Mouse (Mus musculus): ENCODE measurements around the gene Atrnl1. TPM values are rescaled to one million over a fixed set of nuclear protein-coding genes. Genes with fewer than 3 reads are reported as not detected.

Gene Atrnl1
- total RNA-seq, 1 experiment, result 6.7 TPM

DNA sequence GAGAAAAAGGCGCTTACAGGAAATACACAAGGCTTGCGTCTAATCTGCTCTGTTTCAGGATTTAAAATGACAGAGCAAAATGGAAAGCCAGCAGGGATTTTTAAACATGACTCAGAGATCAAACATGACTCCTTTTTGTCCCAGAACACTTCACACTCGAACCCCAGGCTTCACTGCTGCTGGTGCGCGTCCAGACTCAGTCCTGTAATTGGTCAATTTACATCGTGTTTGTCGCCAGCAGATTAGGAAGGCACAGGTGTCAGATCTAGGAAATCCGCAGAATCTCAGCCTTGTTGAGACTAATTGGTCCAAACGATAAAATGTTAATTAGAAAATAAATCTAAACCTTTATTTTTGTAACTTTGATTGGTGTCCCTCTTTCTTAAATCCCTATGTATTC lies 448.9 kb downstream of the Atrnl1 start:
- Histone ChIP-seq H3K36me3 (ENCODE audit: control insufficient read depth, insufficient read depth, low read length, poor library complexity, severe bottlenecking) (no peaks in the 10 kb centered on the region), H3K9me3 (ENCODE audit: control insufficient read depth, insufficient read depth, low read depth, low read length) (no peaks in the 10 kb centered on the region), H3K27ac (ENCODE audit: insufficient read depth, low read depth, low read length, poor library complexity, severe bottlenecking) (no peak overlapping the region), H3K4me3 (ENCODE audit: insufficient read depth in 1 of 2, low read depth in 1 of 2, low read length in 2 of 2, poor library complexity in 1 of 2, severe bottlenecking in 1 of 2) (no peak overlapping the region), H3K9ac (ENCODE audit: insufficient read depth, low read depth, low read length, poor library complexity, severe bottlenecking) (no peak overlapping the region), H3K4me1 (ENCODE audit: control insufficient read depth in 2 of 2, insufficient read depth in 2 of 2, low read length in 2 of 2, poor library complexity in 1 of 2) (peaks cover 7 to 9% of the 10 kb centered on the region in 2 experiments)
- in situ Hi-C loops (cut with MboI; ENCODE audit: low sequenced_read_pairs in 2 of 2, unreplicated experiment in 2 of 2), result no loop called here
- TF ChIP-seq HCFC1 (IDR thresholded peaks at IDR 0.05; ENCODE audit: borderline replicate concordance, insufficient read depth, low read length) (no peak), CHD2 (IDR thresholded peaks at IDR 0.05; ENCODE audit: low read depth, low read length) (no peak), ZC3H11A (IDR thresholded peaks at IDR 0.05; ENCODE audit: borderline replicate concordance, low read depth, low read length) (no peak), ZNF384 (IDR thresholded peaks at IDR 0.05; ENCODE audit: low read depth, low read length) (no peak), MAFK (IDR thresholded peaks at IDR 0.05; ENCODE audit: insufficient read depth, low read depth, low read length) (no peak)
- DNase-seq (ENCODE audit: low read depth, low spot score), result no peak

DNA sequence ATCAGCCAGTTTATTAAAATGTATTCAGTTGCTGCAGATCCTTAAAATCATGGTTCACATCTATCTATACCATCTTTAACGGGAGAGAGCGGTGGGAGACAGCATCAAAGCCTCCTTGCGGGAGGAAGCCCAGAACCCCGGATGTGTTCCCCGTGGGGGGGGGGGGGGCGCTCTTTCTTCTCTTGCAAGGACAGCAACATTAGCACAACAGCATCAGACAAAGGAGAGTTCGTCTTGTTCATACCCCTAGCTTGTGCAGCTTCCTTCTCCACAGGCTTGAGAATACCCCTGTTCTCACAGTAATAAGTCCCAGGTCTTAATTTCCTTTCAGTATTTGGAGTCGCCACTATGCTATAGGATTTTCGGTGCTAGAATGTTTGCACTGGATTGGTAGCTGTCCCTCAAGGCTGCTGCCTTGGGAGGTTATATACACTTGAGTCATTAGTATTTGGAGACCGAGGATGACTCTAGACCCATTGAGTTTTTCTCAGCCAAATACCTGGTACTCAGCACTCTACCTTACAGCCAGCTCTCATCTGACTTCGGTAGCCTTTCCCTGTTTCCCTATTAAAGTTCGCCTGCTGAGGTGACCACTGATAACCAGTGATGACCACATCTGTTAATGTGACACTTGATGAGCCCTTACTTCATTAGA lies 449.5 kb downstream of the Atrnl1 start:
- TF ChIP-seq CHD2 (IDR thresholded peaks at IDR 0.05; ENCODE audit: low read depth, low read length), result no peak
- no peak for TF ChIP-seq MAFK (IDR thresholded peaks at IDR 0.05; ENCODE audit: insufficient read depth, low read depth, low read length)
- TF ChIP-seq HCFC1 (IDR thresholded peaks at IDR 0.05; ENCODE audit: borderline replicate concordance, insufficient read depth, low read length), result no peak
- TF ChIP-seq ZNF384 (IDR thresholded peaks at IDR 0.05; ENCODE audit: low read depth, low read length), result no peak
- TF ChIP-seq ZC3H11A (IDR thresholded peaks at IDR 0.05; ENCODE audit: borderline replicate concordance, low read depth, low read length), result no peak
- DNase-seq (ENCODE audit: low read depth, low spot score), result no peak
- in situ Hi-C loops (cut with MboI; ENCODE audit: low sequenced_read_pairs in 2 of 2, unreplicated experiment in 2 of 2), result no loop called here
- H3K36me3 ChIP-seq (ENCODE audit: control insufficient read depth, insufficient read depth, low read length, poor library complexity, severe bottlenecking), result no peaks in the 10 kb centered on the region
- H3K4me3 ChIP-seq (ENCODE audit: insufficient read depth in 1 of 2, low read depth in 1 of 2, low read length in 2 of 2, poor library complexity in 1 of 2, severe bottlenecking in 1 of 2), result no peak overlapping the region
- peaks cover 10 to 14% of the 10 kb centered on the region in 2 experiments for H3K4me1 ChIP-seq (ENCODE audit: control insufficient read depth in 2 of 2, insufficient read depth in 2 of 2, low read length in 2 of 2, poor library complexity in 1 of 2)
- H3K9ac ChIP-seq (ENCODE audit: insufficient read depth, low read depth, low read length, poor library complexity, severe bottlenecking), result no peak overlapping the region
- H3K27ac ChIP-seq (ENCODE audit: insufficient read depth, low read depth, low read length, poor library complexity, severe bottlenecking), result no peak overlapping the region
- no peaks in the 10 kb centered on the region for H3K9me3 ChIP-seq (ENCODE audit: control insufficient read depth, insufficient read depth, low read depth, low read length)

- no peak overlapping the region for H3K27ac ChIP-seq (ENCODE audit: insufficient read depth, low read depth, low read length, poor library complexity, severe bottlenecking)
- no peak for DNase-seq (ENCODE audit: low read depth, low spot score)
- H3K9me3 ChIP-seq (ENCODE audit: control insufficient read depth, insufficient read depth, low read depth, low read length), result no peaks in the 10 kb centered on the region
- H3K9ac ChIP-seq (ENCODE audit: insufficient read depth, low read depth, low read length, poor library complexity, severe bottlenecking), result no peak overlapping the region
- in situ Hi-C loops (cut with MboI; ENCODE audit: low sequenced_read_pairs in 2 of 2, unreplicated experiment in 2 of 2), result no loop called here
- H3K4me1 ChIP-seq (ENCODE audit: control insufficient read depth in 2 of 2, insufficient read depth in 2 of 2, low read length in 2 of 2, poor library complexity in 1 of 2), result peaks cover 12 to 14% of the 10 kb centered on the region in 2 experiments
- no peaks in the 10 kb centered on the region for H3K36me3 ChIP-seq (ENCODE audit: control insufficient read depth, insufficient read depth, low read length, poor library complexity, severe bottlenecking)
- TF ChIP-seq CHD2 (IDR thresholded peaks at IDR 0.05; ENCODE audit: low read depth, low read length), result no peak
- no peak for TF ChIP-seq MAFK (IDR thresholded peaks at IDR 0.05; ENCODE audit: insufficient read depth, low read depth, low read length)
- TF ChIP-seq ZC3H11A (IDR thresholded peaks at IDR 0.05; ENCODE audit: borderline replicate concordance, low read depth, low read length), result no peak
- no peak for TF ChIP-seq HCFC1 (IDR thresholded peaks at IDR 0.05; ENCODE audit: borderline replicate concordance, insufficient read depth, low read length)
- no peak for TF ChIP-seq ZNF384 (IDR thresholded peaks at IDR 0.05; ENCODE audit: low read depth, low read length)
- H3K4me3 ChIP-seq (ENCODE audit: insufficient read depth in 1 of 2, low read depth in 1 of 2, low read length in 2 of 2, poor library complexity in 1 of 2, severe bottlenecking in 1 of 2), result no peak overlapping the region
Measured at GRCm38 (mm10) chr19:58060854-58061358, 450.1 kb downstream of the Atrnl1 start.

GRCm38 (mm10) chr19:58061933-58062332 lies 451.1 kb downstream of the Atrnl1 start:
- Histone ChIP-seq H3K27ac (ENCODE audit: insufficient read depth, low read depth, low read length, poor library complexity, severe bottlenecking) (no peak overlapping the region), H3K9me3 (ENCODE audit: control insufficient read depth, insufficient read depth, low read depth, low read length) (no peaks in the 10 kb centered on the region)

More at GRCm38 (mm10) chr19:58061933-58062332, 451.1 kb downstream of the Atrnl1 start:
- Histone ChIP-seq H3K4me1 (ENCODE audit: control insufficient read depth in 2 of 2, insufficient read depth in 2 of 2, low read length in 2 of 2, poor library complexity in 1 of 2) (peaks cover 14 to 15% of the 10 kb centered on the region in 2 experiments), H3K9ac (ENCODE audit: insufficient read depth, low read depth, low read length, poor library complexity, severe bottlenecking) (no peak overlapping the region), H3K4me3 (ENCODE audit: insufficient read depth in 1 of 2, low read depth in 1 of 2, low read length in 2 of 2, poor library complexity in 1 of 2, severe bottlenecking in 1 of 2) (no peak overlapping the region), H3K36me3 (ENCODE audit: control insufficient read depth, insufficient read depth, low read length, poor library complexity, severe bottlenecking) (no peaks in the 10 kb centered on the region)
- TF ChIP-seq ZC3H11A (IDR thresholded peaks at IDR 0.05; ENCODE audit: borderline replicate concordance, low read depth, low read length), result no peak
- TF ChIP-seq ZNF384 (IDR thresholded peaks at IDR 0.05; ENCODE audit: low read depth, low read length), result no peak
- no peak for TF ChIP-seq CHD2 (IDR thresholded peaks at IDR 0.05; ENCODE audit: low read depth, low read length)
- no peak for TF ChIP-seq HCFC1 (IDR thresholded peaks at IDR 0.05; ENCODE audit: borderline replicate concordance, insufficient read depth, low read length)
- no peak for TF ChIP-seq MAFK (IDR thresholded peaks at IDR 0.05; ENCODE audit: insufficient read depth, low read depth, low read length)
- in situ Hi-C loops (cut with MboI; ENCODE audit: low sequenced_read_pairs in 2 of 2, unreplicated experiment in 2 of 2), result no loop called here
- no peak for DNase-seq (ENCODE audit: low read depth, low spot score)
